Mouse (Mus musculus) kidney, embryonic 15.5 days (tissue): Measurements from ENCODE around the gene Mindy1. TPM values are rescaled to one million over a fixed set of nuclear protein-coding genes. Genes with fewer than 3 reads are reported as not detected.
"Not testable (repeated sequence)": the region's sequence is repeated elsewhere in the genome, so short reads cannot be mapped to it uniquely, and the experiment has no call there.

Experiments
- ATAC-seq: fragments of 200-750 bp; cut with Nextera tagmentation; replicated peaks from 2 replicates; pipeline ENCODE4 v1.8.0; 2017; ENCODE audit warnings: moderate TSS enrichment; ENCODE audit not compliant: low FRiP score
- H3K27ac ChIP-seq: fragments of 300-500 bp; sonication (generic); 2 replicates; pipeline ENCODE4 v1.5.1; 2015; ENCODE audit warnings: mild to moderate bottlenecking, inconsistent platforms
- H3K27me3 ChIP-seq: fragments of 300-500 bp; sonication (generic); 2 replicates; pipeline ENCODE4 v1.6.1; 2015; ENCODE audit warnings: inconsistent platforms
- H3K36me3 ChIP-seq: fragments of 300-500 bp; sonication (generic); 2 replicates; pipeline ENCODE4 v1.6.1; 2015; ENCODE audit warnings: inconsistent platforms
- H3K4me1 ChIP-seq: fragments of 300-500 bp; sonication (generic); 2 replicates; pipeline ENCODE4 v1.6.1; 2015; ENCODE audit warnings: inconsistent platforms
- H3K4me2 ChIP-seq: fragments of 300-500 bp; sonication (generic); 2 replicates; pipeline ENCODE4 v1.6.1; 2015; ENCODE audit warnings: moderate library complexity, mild to moderate bottlenecking, inconsistent platforms
- H3K4me3 ChIP-seq: fragments of 300-500 bp; sonication (generic); replicated peaks from 2 replicates; pipeline ENCODE4 v1.5.1; 2015; ENCODE audit warnings: mild to moderate bottlenecking, inconsistent platforms
- H3K9ac ChIP-seq: fragments of 300-500 bp; sonication (generic); 2 replicates; pipeline ENCODE4 v1.6.1; 2015; ENCODE audit warnings: mild to moderate bottlenecking, inconsistent platforms
- H3K9me3 ChIP-seq: fragments of 300-500 bp; sonication (generic); replicated peaks from 2 replicates; pipeline ENCODE4 v1.6.1; 2016; ENCODE audit warnings: inconsistent platforms
- WGBS: fragments of 180-500 bp; shearing (Covaris S2); methylation state at CpG from one replicate; pipeline ENCODE4 v1.1.7; 2015; ENCODE audit warnings: mixed read lengths; 5-methylcytosine and 5-hydroxymethylcytosine counted together
- polyA plus RNA-seq: library from polyadenylated mRNA; unstranded; fragments of >200 nt; fragmentation: Nextera tagmentation; extraction: Ambion mirVana; gene quantifications from 2 replicates; pipeline ENCODE4 v1.2.1, GENCODE M21; 2015

Gene Mindy1
- polyA plus RNA-seq, 1 experiment from 2014 or later, result 46.2 TPM

DNA sequence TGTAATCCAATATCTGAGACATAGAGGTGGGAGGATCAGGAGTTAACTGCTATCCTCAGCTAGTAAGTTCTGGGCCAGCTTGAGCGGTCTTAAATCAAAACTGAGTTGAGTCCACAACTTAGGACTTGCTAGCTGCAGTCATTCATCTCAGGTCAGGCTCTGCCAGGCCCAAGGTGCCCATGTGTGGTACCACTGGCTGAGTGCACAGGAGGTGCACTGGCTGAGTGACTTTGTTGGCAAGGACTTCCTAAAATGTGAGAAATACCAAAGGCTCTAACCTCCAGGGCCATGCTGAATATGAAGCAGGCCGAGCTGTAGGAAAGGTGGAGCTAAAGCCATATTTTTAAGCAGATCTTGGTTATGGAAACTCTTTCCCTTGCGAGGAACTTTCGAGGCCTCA is 56.2 kb downstream of the Mindy1 start:
- no peak for ATAC-seq
- H3K27me3 ChIP-seq, result no peaks in the 10 kb centered on the region
- H3K9me3 ChIP-seq, result no peaks in the 10 kb centered on the region
- H3K36me3 ChIP-seq, result peaks cover 99% of the 10 kb centered on the region
- no peaks in the 10 kb centered on the region for H3K4me1 ChIP-seq
- no peak overlapping the region for H3K4me2 ChIP-seq
- 91% methylated on average over 4 of the region's 4 CpGs for WGBS
- H3K4me3 ChIP-seq, result no peak overlapping the region
- no peak overlapping the region for H3K27ac ChIP-seq
- no peak overlapping the region for H3K9ac ChIP-seq

DNA sequence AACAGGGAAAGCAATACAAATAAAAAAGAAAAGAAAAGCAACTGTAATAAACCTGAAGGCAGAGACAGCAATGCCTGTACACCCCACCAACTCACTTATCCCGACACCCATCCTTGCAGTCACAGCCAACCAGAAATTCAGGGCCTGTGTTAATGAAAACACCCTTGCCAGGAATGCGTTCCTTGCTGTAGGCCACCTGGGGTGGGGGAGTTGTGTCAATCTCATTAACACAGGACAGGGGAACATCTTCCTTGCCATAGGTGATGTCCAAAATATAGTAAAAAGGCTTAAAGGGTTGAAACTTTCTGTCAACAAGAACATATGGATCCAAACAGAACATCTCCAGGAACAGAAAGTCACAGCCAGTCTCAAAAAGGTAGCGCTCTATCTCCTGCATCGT is 57.1 kb downstream of the Mindy1 start:
- Histone ChIP-seq H3K4me1 (no peaks in the 10 kb centered on the region), H3K36me3 (peaks cover 99% of the 10 kb centered on the region)

DNA sequence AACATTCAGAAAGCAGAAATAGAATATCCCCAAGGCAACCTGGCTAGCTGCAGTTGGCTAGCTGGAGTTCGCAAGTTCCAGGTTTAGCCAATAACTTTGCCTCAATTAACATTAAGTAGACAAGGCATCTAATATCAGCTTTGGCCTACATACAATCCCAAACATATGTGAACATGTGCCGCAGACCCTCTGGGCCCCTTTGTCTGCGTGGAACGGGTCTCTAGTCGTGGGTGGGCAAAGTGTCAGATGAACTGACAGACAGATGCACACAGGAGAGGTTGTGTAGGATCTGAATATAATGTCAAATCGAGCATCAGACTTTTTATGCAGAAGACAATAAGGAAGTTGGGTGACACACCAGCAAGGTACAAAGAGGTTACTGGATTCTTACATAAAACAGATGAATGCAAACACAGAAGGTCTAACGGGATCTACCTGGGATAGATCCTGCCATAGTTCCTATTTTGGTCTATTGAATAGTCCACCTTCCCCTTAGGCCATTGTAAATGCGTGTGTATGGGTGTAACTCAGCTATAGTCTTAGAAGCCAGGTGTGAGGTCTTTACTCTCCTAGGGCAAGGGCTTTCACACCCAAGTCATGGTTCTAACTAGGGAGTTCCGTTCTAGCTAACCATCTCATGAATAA is 62.3 kb downstream of the Mindy1 start:
- H3K36me3 ChIP-seq, result peaks cover 94% of the 10 kb centered on the region
- H3K4me3 ChIP-seq, H3K27ac ChIP-seq, H3K27me3 ChIP-seq, H3K9me3 ChIP-seq, H3K4me1 ChIP-seq, H3K4me2 ChIP-seq, H3K9ac ChIP-seq, ATAC-seq: not testable (repeated sequence)
- 95% methylated on average over 9 of the region's 9 CpGs for WGBS

More for the DNA sequence above, 57.1 kb downstream of the Mindy1 start:
- Histone ChIP-seq H3K4me2 (no peak overlapping the region), H3K9me3 (no peaks in the 10 kb centered on the region), H3K27me3 (no peaks in the 10 kb centered on the region), H3K27ac (no peak overlapping the region), H3K9ac (no peak overlapping the region), H3K4me3 (no peak overlapping the region)
- no peak for ATAC-seq
- WGBS, result 94% methylated on average over 4 of the region's 4 CpGs

Other genes with a start within 250 kb of the Mindy1 start
- 248 and 271 TPM in 2 replicates for gene Psmd4, start 238.7 kb upstream of the Mindy1 start, polyA plus RNA-seq
- 19.9 and 20.8 TPM in 2 replicates for gene Pip5k1a, start 174.4 kb upstream of the Mindy1 start, polyA plus RNA-seq
- gene Vps72, start 170.3 kb upstream of the Mindy1 start, polyA plus RNA-seq, result 168 and 184 TPM in 2 replicates
- gene Tmod4, start 156.9 kb upstream of the Mindy1 start, polyA plus RNA-seq, result 0.93 and 1.9 TPM in 2 replicates
- 67.7 and 71.6 TPM in 2 replicates for gene Scnm1, start 147.3 kb upstream of the Mindy1 start, polyA plus RNA-seq
- 14.5 and 15.5 TPM in 2 replicates for gene Lysmd1, start 147.3 kb upstream of the Mindy1 start, polyA plus RNA-seq
- 2.7 and 2.9 TPM in 2 replicates for gene Tnfaip8l2, start 139.0 kb upstream of the Mindy1 start, polyA plus RNA-seq
- 3.9 and 4.5 TPM in 2 replicates for gene Sema6c, start 120.9 kb upstream of the Mindy1 start, polyA plus RNA-seq
- gene Gabpb2, start 63.4 kb upstream of the Mindy1 start, polyA plus RNA-seq, result 10.0 and 10.6 TPM in 2 replicates
- 87.4 and 92.0 TPM in 2 replicates for gene Cdc42se1, start 52.6 kb upstream of the Mindy1 start, polyA plus RNA-seq
- gene Mllt11, start 49.2 kb upstream of the Mindy1 start, polyA plus RNA-seq, result 12.9 and 16.0 TPM in 2 replicates
- gene Gm128, start 39.7 kb upstream of the Mindy1 start, polyA plus RNA-seq, result 0.50 and 0.53 TPM in 2 replicates
- gene Bnipl, start 30.2 kb upstream of the Mindy1 start, polyA plus RNA-seq, result 1.2 and 1.4 TPM in 2 replicates
- gene Prune1, start 731 bp downstream of the Mindy1 start, polyA plus RNA-seq, result 21.6 and 22.5 TPM in 2 replicates
- 6.2 and 6.5 TPM in 2 replicates for gene Anxa9, start 25.8 kb downstream of the Mindy1 start, polyA plus RNA-seq
- 169 and 181 TPM in 2 replicates for gene Cers2, start 33.4 kb downstream of the Mindy1 start, polyA plus RNA-seq
- 42.6 and 45.2 TPM in 2 replicates for gene Setdb1, start 75.9 kb downstream of the Mindy1 start, polyA plus RNA-seq
- gene 4930558C23Rik, start 121.5 kb downstream of the Mindy1 start, polyA plus RNA-seq, result 0.23 TPM in 1 of 2 replicates, not detected in the other
- 42.5 and 43.1 TPM in 2 replicates for gene Arnt, start 153.0 kb downstream of the Mindy1 start, polyA plus RNA-seq
- gene Ctsk, start 217.9 kb downstream of the Mindy1 start, polyA plus RNA-seq, result 9.4 and 43.4 TPM in 2 replicates
- gene Ctss, start 245.4 kb downstream of the Mindy1 start, polyA plus RNA-seq, result 12.7 and 14.6 TPM in 2 replicates